Comparison of ENCODE assay signal across 13 mouse cellular contexts in the genomic region with DNA sequence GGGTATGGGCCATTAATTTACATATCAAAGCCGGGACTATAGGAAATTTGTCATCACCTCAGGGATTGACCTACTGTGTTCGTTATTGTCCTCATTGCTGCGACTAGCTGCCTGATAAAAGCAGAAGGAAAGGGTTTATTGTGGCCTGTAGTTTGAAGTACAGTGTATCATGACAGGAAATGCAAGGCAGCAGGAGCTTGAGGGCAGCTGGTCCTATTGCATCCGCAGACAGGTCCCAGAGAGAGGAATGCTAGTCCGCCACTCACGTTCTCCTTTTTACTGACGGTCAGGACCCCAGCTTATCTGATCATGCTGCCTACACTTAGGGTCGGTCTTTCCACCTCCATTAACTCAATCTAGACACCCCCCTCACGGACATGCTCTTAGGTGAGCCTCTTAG. TPM values are rescaled to one million over a fixed set of nuclear protein-coding genes. Genes with fewer than 3 reads are reported as not detected.
DNase-seq lines count a peak whose midpoint lies in the region; ATAC-seq and TF ChIP-seq lines count a peak whose summit lies in the region.
"Had no signal": no experiment of that assay in that cellular context is flagged by ENCODE, and none has a peak within 500 bp of the region (broad histone marks: within the 10 kb centered on the region; RNA-seq: fewer than 3 reads in every experiment).

No protein-coding gene starts in this region.

- DNase-seq in layer of hippocampus, adult 2 months (ENCODE audit: low spot score in 2 of 2), result no peak
- no peak for DNase-seq in layer of hippocampus, adult 9-10 months (ENCODE audit: low spot score)
- DNase-seq in limb, embryonic 11.5 days (ENCODE audit: low spot score), result no peak
- no peak for DNase-seq in left cerebral cortex, adult 18-20 months (ENCODE audit: low spot score in 2 of 2)
- DNase-seq: adrenal gland, postnatal 14 days; cerebellum, postnatal 10 days; layer of hippocampus, adult 9-11 months had no signal

- H3K4me3 ChIP-seq in layer of hippocampus, adult 2 months, result no peak overlapping the region
- H3K4me3 ChIP-seq in limb, embryonic 11.5 days (ENCODE audit: low read depth, low read length), result no peak overlapping the region
- H3K4me3 ChIP-seq in small intestine, adult 2 months (ENCODE audit: low read depth, low read length), result peak overlapping the region; percentile 21; the same call in 1 of the 2 replicates
- H3K4me3 ChIP-seq: embryonic facial prominence, embryonic 12.5 days had no signal

- H3K27me3 ChIP-seq in limb, embryonic 11.5 days (ENCODE audit: control insufficient read depth, insufficient read depth, low read length), result no peaks in the 10 kb centered on the region
- no peaks in the 10 kb centered on the region for H3K27me3 ChIP-seq in small intestine, adult 2 months (ENCODE audit: control insufficient read depth, insufficient read depth, low read length)
- H3K27me3 ChIP-seq: embryonic facial prominence, embryonic 12.5 days had no signal

- no peak for TF ChIP-seq CTCF in layer of hippocampus, adult 2 months (conservative IDR thresholded peaks at IDR 0.05)
- TF ChIP-seq CTCF in small intestine, adult 2 months (IDR thresholded peaks at IDR 0.05; ENCODE audit: extremely low read depth, insufficient read length, insufficient replicate concordance, low read depth, low read length), result no peak

- TF ChIP-seq POLR2A in small intestine, adult 2 months (IDR thresholded peaks at IDR 0.05; ENCODE audit: low read depth, low read length), result no peak

- H3K9ac ChIP-seq in limb, embryonic 11.5 days (ENCODE audit: low read length), result no peak overlapping the region
- H3K9ac ChIP-seq: embryonic facial prominence, embryonic 12.5 days had no signal

- H3K36me3 ChIP-seq in limb, embryonic 11.5 days (ENCODE audit: control insufficient read depth, insufficient read depth, low read length), result no peaks in the 10 kb centered on the region
- H3K36me3 ChIP-seq in small intestine, adult 2 months (ENCODE audit: control insufficient read depth, insufficient read depth, low read length), result no peaks in the 10 kb centered on the region
- H3K36me3 ChIP-seq: embryonic facial prominence, embryonic 12.5 days had no signal

- H3K4me2 ChIP-seq in limb, embryonic 11.5 days (ENCODE audit: low read depth, severe bottlenecking), result no peak overlapping the region
- H3K4me2 ChIP-seq: embryonic facial prominence, embryonic 12.5 days had no signal

- peak; percentile 47 to 61; a peak in 3 of 4 replicates for ATAC-seq in hematopoietic stem cell, adult 5-6 weeks (replicated peaks in 1 of 2; ENCODE audit: insufficient read depth in 1 of 2, low FRiP score in 2 of 2, low TSS enrichment in 1 of 2, low read depth in 1 of 2, poor library complexity in 2 of 2, severe bottlenecking in 2 of 2)
- 0 out of 2 replicates have a peak, but pooled peaks have one; percentile 26 for ATAC-seq in limb, embryonic 11.5 days (ENCODE audit: insufficient number of reproducible peaks, low FRiP score, low TSS enrichment, low read depth)
- ATAC-seq in megakaryocyte-erythroid progenitor cell, adult 5-6 weeks (replicated peaks; ENCODE audit: low FRiP score, low TSS enrichment, poor library complexity, severe bottlenecking), result no peak
- ATAC-seq: CD4-positive, CD25-positive, alpha-beta regulatory T cell, adult 4 months had no signal

- H3K9me3 ChIP-seq in limb, embryonic 11.5 days (ENCODE audit: control insufficient read depth, low read length), result no peaks in the 10 kb centered on the region
- H3K9me3 ChIP-seq: embryonic facial prominence, embryonic 12.5 days; megakaryocyte, embryonic 14.5 days had no signal

- H3K27ac ChIP-seq in layer of hippocampus, adult 2 months, result peak overlapping the region; percentile 57; the same call in 1 of the 2 replicates
- H3K27ac ChIP-seq in limb, embryonic 11.5 days (replicated peaks; ENCODE audit: low read depth, low read length), result no peak overlapping the region
- H3K27ac ChIP-seq in small intestine, adult 2 months (ENCODE audit: insufficient read depth, low read depth, low read length), result peak overlapping the region; percentile 96
- H3K27ac ChIP-seq: embryonic facial prominence, embryonic 12.5 days had no signal

- H3K4me1 ChIP-seq in limb, embryonic 11.5 days (ENCODE audit: control insufficient read depth, insufficient read depth, low read length), result no peaks in the 10 kb centered on the region
- H3K4me1 ChIP-seq in small intestine, adult 2 months (ENCODE audit: control insufficient read depth, insufficient read depth, insufficient read length, low read length), result peaks cover 22% of the 10 kb centered on the region

- WGBS in limb, embryonic 11.5 days, result 55% methylated on average over 9 of the region's 9 CpGs
- WGBS in small intestine, adult 2 months, result 46% methylated on average over 9 of the region's 9 CpGs

RNA-seq across cellular contexts. Expression of gene Nostrin, which starts 0.7 kb away (rescaled TPM):
- total RNA-seq in layer of hippocampus, adult 2 months (2021), result 1 to 10 TPM; 4.2 to 4.8 TPM
- 1.0 TPM in 1 of 2 replicates, not detected in the other for total RNA-seq in hematopoietic stem cell, adult 5-6 weeks (2017)
- 1.6 and 1.7 TPM in 2 replicates for polyA plus RNA-seq in limb, embryonic 11.5 days (2014; fragmentation: Nextera tagmentation; extraction: Ambion mirVana)
- polyA plus RNA-seq in small intestine, adult 2 months (2012; rRNA removed), result 1.9 and 6.3 TPM in 2 replicates
- total RNA-seq in left cerebral cortex, adult 18-20 months (2021), result 1 to 10 TPM; 5.0 TPM
- total RNA-seq in megakaryocyte-erythroid progenitor cell, adult 5-6 weeks (2014; fragmentation: Nextera tagmentation), result not detected in 2 replicates
- not detected in 2 replicates for total RNA-seq in megakaryocyte-erythroid progenitor cell, adult 5-6 weeks (2017)
